Comparison of ENCODE assay signal across 8 mouse cellular contexts in the genomic region with DNA sequence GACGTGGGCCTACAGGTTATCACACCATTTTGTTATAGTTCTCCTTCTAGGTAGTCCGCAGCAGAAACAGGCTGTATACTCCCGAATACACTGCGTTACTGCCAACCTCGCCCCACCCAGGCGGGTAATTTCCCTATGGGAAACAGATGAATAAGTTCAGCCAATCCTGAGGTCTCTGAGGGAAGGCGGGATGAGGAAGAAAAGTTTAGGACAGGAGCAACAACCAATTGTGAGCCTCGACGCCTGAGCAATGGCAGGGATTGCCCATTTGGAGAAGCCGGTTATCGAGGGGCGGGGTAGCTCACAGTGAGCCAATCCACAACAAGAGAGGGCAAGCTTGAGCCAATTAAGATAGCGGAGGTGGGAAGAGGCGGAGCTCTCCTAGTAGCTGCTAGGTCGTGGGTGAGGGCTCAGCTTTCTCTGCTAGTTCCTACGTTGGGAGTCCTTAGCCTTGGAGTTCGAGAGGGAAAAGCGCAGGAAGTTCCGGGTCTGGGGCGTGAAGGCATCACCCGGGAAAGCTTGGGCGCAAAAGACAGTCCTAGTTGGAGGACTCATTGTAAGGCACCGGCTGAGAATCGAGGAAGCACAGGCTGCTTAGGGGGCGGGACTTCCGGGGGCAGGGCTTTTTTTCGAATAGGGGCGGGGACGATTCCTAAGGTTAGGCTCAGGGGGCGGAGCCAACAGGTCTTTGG. TPM values are rescaled to one million over a fixed set of nuclear protein-coding genes. Genes with fewer than 3 reads are reported as not detected.
DNase-seq lines count a peak whose midpoint lies in the region; ATAC-seq and TF ChIP-seq lines count a peak whose summit lies in the region.

A gene (plus strand): TSS at position 426 of the 692 bp plus-strand sequence.

- TF ChIP-seq CTCF in cortical plate, adult 2 months (IDR thresholded peaks at IDR 0.05; ENCODE audit: extremely low read depth, insufficient read depth, low read length) = no peak

- peak; percentile 73 for TF ChIP-seq POLR2A in cortical plate, adult 2 months (IDR thresholded peaks at IDR 0.05; ENCODE audit: extremely low read depth, insufficient read depth, low read length)

- H3K27me3 ChIP-seq in megakaryocyte, embryonic 14.5 days (replicated peaks) = no peaks in the 10 kb centered on the region

- H3K36me3 ChIP-seq in megakaryocyte, embryonic 14.5 days (replicated peaks; ENCODE audit: low read length) = peaks cover 32% of the 10 kb centered on the region

- H3K27ac ChIP-seq in cortical plate, adult 2 months (ENCODE audit: insufficient read depth, low read length) = no peak within 1 kb of the TSS

- ATAC-seq in activated CD4-positive, CD25-positive, alpha-beta regulatory T cell, adult 4 months = peak; percentile 92

- no peaks in the 10 kb centered on the region; the same call in 1 of the 2 replicates for H3K4me1 ChIP-seq in cortical plate, adult 2 months (ENCODE audit: control insufficient read depth, insufficient read depth, low read length)
- peaks cover 69% of the 10 kb centered on the region for H3K4me1 ChIP-seq in megakaryocyte, embryonic 14.5 days

- peak; percentile 94 to 95 for DNase-seq in gastrocnemius, adult 8-10 months (ENCODE audit: low spot score in 2 of 2)
- DNase-seq in hindlimb bud, embryonic 11.5 days (ENCODE audit: extremely low spot score, low read depth, low spot score) = peak; percentile 95
- peak; percentile 86 to 98 for DNase-seq in left cerebral cortex, adult 8-10 months (ENCODE audit: low spot score in 2 of 2)
- peak; percentile 97 to 99 for DNase-seq in right cerebral cortex, postnatal 10 days (ENCODE audit: low spot score in 2 of 2)
- DNase-seq in urinary bladder, postnatal 25 days (ENCODE audit: low spot score) = peak; percentile 73

- no peaks in the 10 kb centered on the region for H3K9me3 ChIP-seq in megakaryocyte, embryonic 14.5 days

- peak within 1 kb of the TSS; percentile 47 for H3K4me3 ChIP-seq in cortical plate, adult 2 months (ENCODE audit: insufficient read depth, low read length)
- H3K4me3 ChIP-seq in megakaryocyte, embryonic 14.5 days (replicated peaks) = peak within 1 kb of the TSS; percentile 95

RNA-seq across cellular contexts. Expression of the gene that starts here (rescaled TPM):
- polyA plus RNA-seq in activated CD4-positive, CD25-positive, alpha-beta regulatory T cell, adult 4 months (2017; shearing (Covaris generic)) = 1 to 10 TPM; 2.1 TPM
- 4.0 TPM in 2 replicates for polyA plus RNA-seq in cortical plate, adult 2 months (2012; rRNA removed)
- 1 to 10 TPM in 1 of 4 experiments, under 1 TPM in 3; 0.82 to 1.1 (median 0.90) TPM for total RNA-seq in gastrocnemius, adult 8-10 months (2022)
- 1 to 10 TPM; 4.9 to 7.3 (median 5.8) TPM for total RNA-seq in left cerebral cortex, adult 8-10 months (2022)
- 1.3 and 5.9 TPM in 2 replicates for polyA plus RNA-seq in megakaryocyte, embryonic 14.5 days (2012; ENCODE audit: insufficient read depth, low replicate concordance)
